27 mouse cellular contexts compared by ENCODE assay signal in genomic region chr15:89064891-89065290, GRCm38 (mm10). TPM values are rescaled to one million over a fixed set of nuclear protein-coding genes. Genes with fewer than 3 reads are reported as not detected.
DNase-seq lines count a peak whose midpoint lies in the region; ATAC-seq and TF ChIP-seq lines count a peak whose summit lies in the region.
"Had no signal": no experiment of that assay in that cellular context is flagged by ENCODE, and none has a peak within 500 bp of the region (broad histone marks: within the 10 kb centered on the region; RNA-seq: fewer than 3 reads in every experiment).

No protein-coding gene starts in this region.

- intact Hi-C loops in gastrocnemius, postnatal 14 days (cut with DNase I; ENCODE audit: low total_unique reads): no loop called here

- no peak overlapping the region for H3K4me3 ChIP-seq in cerebellum, adult 2 months (replicated peaks; ENCODE audit: insufficient read depth, low read depth, low read length)
- H3K4me3 ChIP-seq: forebrain, embryonic 13.5 days; heart, embryonic 10.5 days; heart, embryonic 15.5 days; liver, embryonic 15.5 days; midbrain, embryonic 12.5 days; neural tube, embryonic 13.5 days had no signal

- TF ChIP-seq CTCF in cerebellum, adult 2 months (IDR thresholded peaks at IDR 0.05; ENCODE audit: borderline replicate concordance, insufficient read depth, low read depth, low read length): no peak

- peak; percentile 0 for DNase-seq in gastrocnemius, postnatal 14 days
- DNase-seq in gastrocnemius, postnatal 10 days: no peak
- peak; percentile 2 for DNase-seq in right cerebral cortex, postnatal 14 days
- no peak for DNase-seq in right cerebral cortex, postnatal 25 days
- DNase-seq in cerebellum, adult 2 months: peak; percentile 27 to 32
- peak; percentile 17 to 23 for DNase-seq in cerebellum, postnatal 25 days
- DNase-seq: adrenal gland, postnatal 25 days; gastrocnemius, postnatal 25 days; heart, adult 11 months; kidney, adult 18-20 months; kidney, postnatal 4 days; liver; lung, embryonic 14.5 days; retina, postnatal 1 day; spleen, adult 18-20 months; thymus, adult 2 months had no signal

- H3K4me1 ChIP-seq in cerebellum, adult 2 months (ENCODE audit: control insufficient read depth, insufficient read depth, low read length): peaks cover 61% of the 10 kb centered on the region

- no peaks in the 10 kb centered on the region for H3K27me3 ChIP-seq in cerebellum, adult 2 months (ENCODE audit: control insufficient read depth, insufficient read depth, low read length)

- no peak overlapping the region for H3K27ac ChIP-seq in cerebellum, adult 2 months (ENCODE audit: insufficient read depth, low read length)
- H3K27ac ChIP-seq: forebrain, embryonic 13.5 days; heart, embryonic 10.5 days; heart, embryonic 15.5 days; liver, embryonic 15.5 days; midbrain, embryonic 12.5 days; neural tube, embryonic 13.5 days had no signal

- no peak for TF ChIP-seq POLR2A in cerebellum, adult 2 months (IDR thresholded peaks at IDR 0.05; ENCODE audit: borderline replicate concordance, insufficient read depth, low read length)

- no peak for ATAC-seq in megakaryocyte-erythroid progenitor cell, adult 5-6 weeks (replicated peaks; ENCODE audit: low FRiP score, low TSS enrichment, poor library complexity, severe bottlenecking)
- ATAC-seq: forebrain, embryonic 13.5 days; hindbrain, embryonic 16.5 days; Patski had no signal

- WGBS in cerebellum, adult 2 months: 78% methylated on average over 5 of the region's 5 CpGs

RNA-seq across cellular contexts. Expression of gene Panx2, which starts 5.4 kb away (rescaled TPM):
- total RNA-seq in gastrocnemius, postnatal 14 days (2021): under 1 TPM in 1 of 2 experiments, not detected in 1; 0.27 TPM
- total RNA-seq in gastrocnemius, postnatal 10 days (2021): under 1 TPM; 0.07 to 0.18 TPM
- polyA plus RNA-seq in cerebellum, adult 2 months (2012; rRNA removed): 134 and 155 TPM in 2 replicates
- not detected in 2 replicates for total RNA-seq in megakaryocyte-erythroid progenitor cell, adult 5-6 weeks (2014; fragmentation: Nextera tagmentation)
- not detected in 2 replicates for total RNA-seq in megakaryocyte-erythroid progenitor cell, adult 5-6 weeks (2017)
- total RNA-seq: gastrocnemius, postnatal 25 days; megakaryocyte progenitor cell, adult 5-6 weeks; MEL had no signal
- polyA plus RNA-seq: liver, embryonic 15.5 days had no signal

RNA-seq across cellular contexts. Expression of gene Trabd, which starts 10.0 kb away (rescaled TPM):
- 10 to 100 TPM; 20.4 to 23.6 TPM for total RNA-seq in gastrocnemius, postnatal 14 days (2021)
- 10 to 100 TPM; 24.9 to 28.1 TPM for total RNA-seq in gastrocnemius, postnatal 10 days (2021)
- 52.5 and 56.4 TPM in 2 replicates for polyA plus RNA-seq in cerebellum, adult 2 months (2012; rRNA removed)
- total RNA-seq in megakaryocyte-erythroid progenitor cell, adult 5-6 weeks (2014; fragmentation: Nextera tagmentation): 15.8 and 26.3 TPM in 2 replicates
- total RNA-seq in megakaryocyte-erythroid progenitor cell, adult 5-6 weeks (2017): 11.9 and 17.5 TPM in 2 replicates

RNA-seq across cellular contexts. Expression of gene Selenoo, which starts 24.0 kb away (rescaled TPM):
- total RNA-seq in gastrocnemius, postnatal 14 days (2021): 10 to 100 TPM in 1 of 2 experiments, 1 to 10 TPM in 1; 9.8 to 10.1 TPM
- 10 to 100 TPM in 1 of 2 experiments, 1 to 10 TPM in 1; 9.1 to 10.1 TPM for total RNA-seq in gastrocnemius, postnatal 10 days (2021)
- 58.1 and 65.6 TPM in 2 replicates for polyA plus RNA-seq in cerebellum, adult 2 months (2012; rRNA removed)
- total RNA-seq in megakaryocyte-erythroid progenitor cell, adult 5-6 weeks (2014; fragmentation: Nextera tagmentation): 15.3 and 20.8 TPM in 2 replicates
- 16.6 and 18.5 TPM in 2 replicates for total RNA-seq in megakaryocyte-erythroid progenitor cell, adult 5-6 weeks (2017)

RNA-seq across cellular contexts. Expression of gene Tubgcp6, which starts 58.0 kb away (rescaled TPM):
- 1 to 10 TPM; 7.2 to 7.3 TPM for total RNA-seq in gastrocnemius, postnatal 14 days (2021)
- total RNA-seq in gastrocnemius, postnatal 10 days (2021): 10 to 100 TPM in 1 of 2 experiments, 1 to 10 TPM in 1; 8.4 to 11.0 TPM
- polyA plus RNA-seq in cerebellum, adult 2 months (2012; rRNA removed): 77.4 and 82.1 TPM in 2 replicates
- total RNA-seq in megakaryocyte-erythroid progenitor cell, adult 5-6 weeks (2014; fragmentation: Nextera tagmentation): 34.1 and 39.1 TPM in 2 replicates
- total RNA-seq in megakaryocyte-erythroid progenitor cell, adult 5-6 weeks (2017): 14.7 and 22.4 TPM in 2 replicates

Comparison
In these comparisons a context has a peak if more than half of its experiments do, and no peak if none do; other contexts are left out.
1. DNase-seq: peak in gastrocnemius, postnatal 14 days (single experiment), right cerebral cortex, postnatal 14 days (single experiment), cerebellum, adult 2 months (2 of 2) and cerebellum, postnatal 25 days (2 of 2); none in gastrocnemius, postnatal 10 days (single experiment) and right cerebral cortex, postnatal 25 days (single experiment).